27 mouse cellular contexts compared by ENCODE assay signal in the genomic region with DNA sequence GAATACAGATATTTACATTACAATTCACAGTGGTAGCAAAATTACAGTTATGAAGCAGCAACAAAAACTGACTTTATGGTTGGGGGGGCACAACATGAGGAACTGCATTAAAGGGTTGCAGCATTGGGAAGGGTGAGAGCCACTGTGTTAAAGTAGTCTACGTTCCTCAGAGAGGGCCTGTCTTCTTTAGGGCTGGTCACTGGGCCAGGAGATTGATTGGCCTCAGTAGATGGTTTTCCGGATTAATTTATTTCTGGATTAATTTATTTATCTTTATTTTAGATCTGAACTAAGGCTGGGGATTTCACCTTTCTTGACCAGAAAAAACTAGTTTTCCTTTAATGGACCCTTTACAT.
DNase-seq lines count a peak whose midpoint lies in the region; ATAC-seq lines count a peak whose summit lies in the region.
"Had no signal": no experiment of that assay in that cellular context is flagged by ENCODE, and none has a peak within 500 bp of the region (broad histone marks: within the 10 kb centered on the region; RNA-seq: fewer than 3 reads in every experiment).

No protein-coding gene starts in this region.

- no peak overlapping the region for H3K27ac ChIP-seq in hindbrain, embryonic 12.5 days
- no peak overlapping the region for H3K27ac ChIP-seq in hindbrain, embryonic 13.5 days
- no peak overlapping the region for H3K27ac ChIP-seq in midbrain, embryonic 11.5 days (ENCODE audit: low read depth, low read length)
- no peak overlapping the region for H3K27ac ChIP-seq in midbrain, embryonic 16.5 days (ENCODE audit: low read length)
- no peak overlapping the region for H3K27ac ChIP-seq in forebrain, embryonic 14.5 days (ENCODE audit: low read depth, low read length)
- no peak overlapping the region for H3K27ac ChIP-seq in neural tube, embryonic 14.5 days (ENCODE audit: low read depth, low read length)
- H3K27ac ChIP-seq: embryonic facial prominence, embryonic 10.5 days; embryonic facial prominence, embryonic 15.5 days; limb, embryonic 10.5 days; limb, embryonic 15.5 days; liver, embryonic 13.5 days had no signal

- H3K4me2 ChIP-seq in hindbrain, embryonic 12.5 days (replicated peaks) = no peak overlapping the region; the same call in 1 of the 2 replicates
- H3K4me2 ChIP-seq in hindbrain, embryonic 13.5 days = no peak overlapping the region
- no peak overlapping the region for H3K4me2 ChIP-seq in midbrain, embryonic 11.5 days
- H3K4me2 ChIP-seq in midbrain, embryonic 16.5 days (ENCODE audit: low read length) = no peak overlapping the region
- 0 out of 2 replicates have a peak overlapping the region, but pooled peaks have one; percentile 14 for H3K4me2 ChIP-seq in forebrain, embryonic 14.5 days (ENCODE audit: low read length)
- no peak overlapping the region for H3K4me2 ChIP-seq in neural tube, embryonic 14.5 days (ENCODE audit: low read depth, low read length)
- H3K4me2 ChIP-seq: heart, embryonic 11.5 days; limb, embryonic 15.5 days; liver, embryonic 13.5 days had no signal

- H3K9me3 ChIP-seq in hindbrain, embryonic 12.5 days (replicated peaks) = no peaks in the 10 kb centered on the region
- H3K9me3 ChIP-seq in hindbrain, embryonic 13.5 days = no peaks in the 10 kb centered on the region
- H3K9me3 ChIP-seq in midbrain, embryonic 11.5 days (ENCODE audit: control insufficient read depth, low read length) = no peaks in the 10 kb centered on the region
- no peaks in the 10 kb centered on the region for H3K9me3 ChIP-seq in midbrain, embryonic 16.5 days (replicated peaks; ENCODE audit: control insufficient read depth, low read length, poor library complexity, severe bottlenecking)
- H3K9me3 ChIP-seq in forebrain, embryonic 14.5 days (replicated peaks; ENCODE audit: control insufficient read depth, low read length) = no peaks in the 10 kb centered on the region
- H3K9me3 ChIP-seq in neural tube, embryonic 14.5 days (ENCODE audit: control insufficient read depth, low read length) = no peaks in the 10 kb centered on the region
- H3K9me3 ChIP-seq: embryonic facial prominence, embryonic 10.5 days; embryonic facial prominence, embryonic 15.5 days; limb, embryonic 10.5 days; limb, embryonic 15.5 days; liver, embryonic 13.5 days had no signal

- no peaks in the 10 kb centered on the region for H3K27me3 ChIP-seq in hindbrain, embryonic 12.5 days
- peaks cover 3% of the 10 kb centered on the region; the same call in 1 of the 2 replicates for H3K27me3 ChIP-seq in hindbrain, embryonic 13.5 days
- peaks cover 3% of the 10 kb centered on the region; the same call in 1 of the 2 replicates for H3K27me3 ChIP-seq in midbrain, embryonic 11.5 days (ENCODE audit: control insufficient read depth, insufficient read depth, low read length)
- no peaks in the 10 kb centered on the region for H3K27me3 ChIP-seq in midbrain, embryonic 16.5 days (ENCODE audit: control insufficient read depth, insufficient read depth, low read depth, low read length)
- no peaks in the 10 kb centered on the region for H3K27me3 ChIP-seq in forebrain, embryonic 14.5 days (replicated peaks; ENCODE audit: control insufficient read depth, insufficient read depth, low read length)
- no peaks in the 10 kb centered on the region for H3K27me3 ChIP-seq in neural tube, embryonic 14.5 days (ENCODE audit: control insufficient read depth, insufficient read depth, low read length)
- H3K27me3 ChIP-seq: embryonic facial prominence, embryonic 15.5 days; limb, embryonic 15.5 days; liver, embryonic 13.5 days had no signal

- H3K4me3 ChIP-seq in hindbrain, embryonic 12.5 days = no peak overlapping the region
- no peak overlapping the region for H3K4me3 ChIP-seq in hindbrain, embryonic 13.5 days
- H3K4me3 ChIP-seq in midbrain, embryonic 11.5 days (ENCODE audit: low read depth, low read length) = no peak overlapping the region
- no peak overlapping the region for H3K4me3 ChIP-seq in midbrain, embryonic 16.5 days (ENCODE audit: low read depth, low read length)
- no peak overlapping the region for H3K4me3 ChIP-seq in forebrain, embryonic 14.5 days (ENCODE audit: low read depth, low read length)
- H3K4me3 ChIP-seq in neural tube, embryonic 14.5 days (ENCODE audit: low read depth, low read length) = no peak overlapping the region
- H3K4me3 ChIP-seq: embryonic facial prominence, embryonic 10.5 days; embryonic facial prominence, embryonic 15.5 days; gastrocnemius, adult 2 months; limb, embryonic 15.5 days; liver, embryonic 13.5 days had no signal

- H3K9ac ChIP-seq in hindbrain, embryonic 12.5 days = no peak overlapping the region
- no peak overlapping the region for H3K9ac ChIP-seq in hindbrain, embryonic 13.5 days
- H3K9ac ChIP-seq in midbrain, embryonic 11.5 days (ENCODE audit: low read length) = no peak overlapping the region
- no peak overlapping the region for H3K9ac ChIP-seq in midbrain, embryonic 16.5 days (ENCODE audit: low read depth, low read length)
- H3K9ac ChIP-seq in forebrain, embryonic 14.5 days (ENCODE audit: low read length) = no peak overlapping the region
- no peak overlapping the region for H3K9ac ChIP-seq in neural tube, embryonic 14.5 days (replicated peaks; ENCODE audit: low read depth, low read length)
- H3K9ac ChIP-seq: embryonic facial prominence, embryonic 15.5 days; limb, embryonic 15.5 days; liver, embryonic 13.5 days had no signal

- H3K4me1 ChIP-seq in hindbrain, embryonic 12.5 days = peaks cover 10% of the 10 kb centered on the region
- peaks cover 18% of the 10 kb centered on the region for H3K4me1 ChIP-seq in hindbrain, embryonic 13.5 days (replicated peaks)
- peaks cover 17% of the 10 kb centered on the region for H3K4me1 ChIP-seq in midbrain, embryonic 11.5 days (ENCODE audit: control insufficient read depth, insufficient read depth, low read length)
- peaks cover 8% of the 10 kb centered on the region for H3K4me1 ChIP-seq in midbrain, embryonic 16.5 days (ENCODE audit: control insufficient read depth, insufficient read depth, low read length)
- peaks cover 5% of the 10 kb centered on the region for H3K4me1 ChIP-seq in forebrain, embryonic 14.5 days (ENCODE audit: control insufficient read depth, insufficient read depth, low read length)
- H3K4me1 ChIP-seq in neural tube, embryonic 14.5 days (ENCODE audit: control insufficient read depth, insufficient read depth, low read length) = peaks cover 6% of the 10 kb centered on the region; the same call in 1 of the 2 replicates
- H3K4me1 ChIP-seq: embryonic facial prominence, embryonic 15.5 days; limb, embryonic 15.5 days had no signal

- DNase-seq in midbrain, embryonic 11.5 days (ENCODE audit: low spot score, missing footprints) = no peak
- DNase-seq in forebrain, embryonic 14.5 days (ENCODE audit: low spot score) = no peak
- DNase-seq in MN1 (ENCODE audit: low spot score) = no peak
- DNase-seq: adrenal gland, adult 8-10 months; B cell, adult 2 months; cerebellum, adult 2 months; cerebellum, postnatal 14 days; gastrocnemius, adult 2 months; gastrocnemius, postnatal 36 days; heart, adult 18-20 months; heart, postnatal 36 days; layer of hippocampus, postnatal 36 days; liver, embryonic 13.5 days; lung, adult 18-20 months; thymus, adult 2 months; thymus, postnatal 4 days had no signal

- peak; percentile 65; the same call in 1 of the 2 replicates for ATAC-seq in hindbrain, embryonic 12.5 days (ENCODE audit: low FRiP score)
- no peak for ATAC-seq in hindbrain, embryonic 13.5 days (ENCODE audit: low FRiP score)
- 0 out of 2 replicates have a peak, but pooled peaks have one; percentile 53 for ATAC-seq in midbrain, embryonic 11.5 days (ENCODE audit: low FRiP score)
- no peak for ATAC-seq in midbrain, embryonic 16.5 days
- 0 out of 2 replicates have a peak, but pooled peaks have one; percentile 15 for ATAC-seq in forebrain, embryonic 14.5 days
- ATAC-seq in neural tube, embryonic 14.5 days (ENCODE audit: low read depth) = peak; percentile 60; the same call in 1 of the 2 replicates
- ATAC-seq: inflammation-experienced regulatory T-cells, adult 6 months; lung, postnatal 0 days had no signal

- H3K36me3 ChIP-seq in hindbrain, embryonic 12.5 days = no peaks in the 10 kb centered on the region
- H3K36me3 ChIP-seq in hindbrain, embryonic 13.5 days = no peaks in the 10 kb centered on the region
- no peaks in the 10 kb centered on the region for H3K36me3 ChIP-seq in midbrain, embryonic 11.5 days (ENCODE audit: control insufficient read depth, insufficient read depth, low read length)
- no peaks in the 10 kb centered on the region for H3K36me3 ChIP-seq in midbrain, embryonic 16.5 days (ENCODE audit: control insufficient read depth, insufficient read depth, low read length)
- H3K36me3 ChIP-seq in forebrain, embryonic 14.5 days (ENCODE audit: control insufficient read depth, insufficient read depth, low read length) = no peaks in the 10 kb centered on the region
- H3K36me3 ChIP-seq in neural tube, embryonic 14.5 days (ENCODE audit: control insufficient read depth, insufficient read depth, low read length) = no peaks in the 10 kb centered on the region
- H3K36me3 ChIP-seq: embryonic facial prominence, embryonic 10.5 days; embryonic facial prominence, embryonic 15.5 days; limb, embryonic 10.5 days; limb, embryonic 15.5 days; liver, embryonic 13.5 days had no signal

- WGBS in hindbrain, embryonic 12.5 days = 46% methylated on average over 2 of the region's 2 CpGs
- 30% methylated on average over 2 of the region's 2 CpGs for WGBS in hindbrain, embryonic 13.5 days
- 44% methylated on average over 2 of the region's 2 CpGs for WGBS in midbrain, embryonic 11.5 days
- 36% methylated on average over 2 of the region's 2 CpGs for WGBS in midbrain, embryonic 16.5 days
- 27% methylated on average over 2 of the region's 2 CpGs for WGBS in forebrain, embryonic 14.5 days
- WGBS in neural tube, embryonic 14.5 days = 36% methylated on average over 2 of the region's 2 CpGs

Comparison
In these comparisons a context has a peak if more than half of its experiments do, and no peak if none do; other contexts are left out.
1. ATAC-seq: peak in hindbrain, embryonic 12.5 days (single experiment), midbrain, embryonic 11.5 days (single experiment), forebrain, embryonic 14.5 days (single experiment) and neural tube, embryonic 14.5 days (single experiment); none in hindbrain, embryonic 13.5 days (single experiment) and midbrain, embryonic 16.5 days (single experiment).